Mouse (Mus musculus): ENCODE results near the gene Atad5. TPM values are rescaled to one million over a fixed set of nuclear protein-coding genes. Genes with fewer than 3 reads are reported as not detected.
A peak's percentile ranks its signal among the peaks of the same experiment; 100 is the strongest.

The Atad5 gene
- polyA plus RNA-seq, 1 experiment from 2014 or later = 1.7 TPM

GRCm38 (mm10) chr11:80184531-80185071 lies 95.4 kb downstream of the Atad5 start:
- DNase-seq (ENCODE audit: low spot score) = no peak
- Histone ChIP-seq H3K9ac (replicated peaks; ENCODE audit: low read depth) (peak overlapping the region; percentile 76; the same call in 1 of the 2 replicates), H3K4me3 (ENCODE audit: low read depth, low read length) (peak overlapping the region; percentile 86), H3K4me1 (ENCODE audit: insufficient read depth, low read depth, low read length) (peaks cover 8% of the 10 kb centered on the region; the same call in 1 of the 2 replicates), H3K9me3 (ENCODE audit: low read length) (no peaks in the 10 kb centered on the region), H3K27me3 (replicated peaks; ENCODE audit: insufficient read depth, low read length) (no peaks in the 10 kb centered on the region), H3K27ac (ENCODE audit: low read length) (peak overlapping the region; percentile 92; the same call in 1 of the 2 replicates), H3K4me2 (replicated peaks; ENCODE audit: low read depth, low read length) (peak overlapping the region; percentile 79), H3K36me3 (ENCODE audit: insufficient read depth, low read length) (no peaks in the 10 kb centered on the region)
- 62% methylated on average over 6 of the region's 6 CpGs for WGBS
- no peak for ATAC-seq
- TF ChIP-seq CTCF (IDR thresholded peaks at IDR 0.05) = no peak
- TF ChIP-seq EP300 (IDR thresholded peaks at IDR 0.05) = no peak

Other genes with a start within 250 kb of the Atad5 start
- gene Utp6, start 127.0 kb upstream of the Atad5 start, polyA plus RNA-seq (2015; fragmentation: Nextera tagmentation; extraction: Ambion mirVana) = 14.9 and 21.5 TPM in 2 replicates
- 9.7 and 12.4 TPM in 2 replicates for gene Suz12, start 96.3 kb upstream of the Atad5 start, polyA plus RNA-seq (2015; fragmentation: Nextera tagmentation; extraction: Ambion mirVana)
- 40.8 and 42.4 TPM in 2 replicates for gene Crlf3, start 8.4 kb upstream of the Atad5 start, polyA plus RNA-seq (2015; fragmentation: Nextera tagmentation; extraction: Ambion mirVana)
- 17.8 and 19.5 TPM in 2 replicates for gene Tefm, start 52.8 kb downstream of the Atad5 start, polyA plus RNA-seq (2015; fragmentation: Nextera tagmentation; extraction: Ambion mirVana)
- 8.4 and 12.4 TPM in 2 replicates for gene Adap2, start 64.7 kb downstream of the Atad5 start, polyA plus RNA-seq (2015; fragmentation: Nextera tagmentation; extraction: Ambion mirVana)
- 13.7 and 16.1 TPM in 2 replicates for gene Rnf135, start 94.5 kb downstream of the Atad5 start, polyA plus RNA-seq (2015; fragmentation: Nextera tagmentation; extraction: Ambion mirVana)
- gene Rhot1, start 119.6 kb downstream of the Atad5 start, polyA plus RNA-seq (2015; fragmentation: Nextera tagmentation; extraction: Ambion mirVana) = 38.2 and 44.9 TPM in 2 replicates
- 0.86 and 1.3 TPM in 2 replicates for gene Rhbdl3, start 211.5 kb downstream of the Atad5 start, polyA plus RNA-seq (2015; fragmentation: Nextera tagmentation; extraction: Ambion mirVana)

Measured in lung, postnatal 0 days (tissue).